Mouse (Mus musculus) thymus, postnatal 0 days (tissue): ENCODE data around the gene S1pr4. TPM values are rescaled to one million over a fixed set of nuclear protein-coding genes. Genes with fewer than 3 reads are reported as not detected.
A peak's percentile ranks its signal among the peaks of the same experiment; 100 is the strongest.

Source experiments
- DNase-seq: peaks from one replicate; pipeline ENCODE4 v3.0.0-alpha.2; 2015; ENCODE audit warnings: low spot score
- polyA plus RNA-seq: library from polyadenylated mRNA; unstranded; fragments of >200 nt; fragmentation: Nextera tagmentation; extraction: Ambion mirVana; gene quantifications from 2 replicates; pipeline ENCODE4 v1.2.1, GENCODE M21; 2015

The S1pr4 gene
- polyA plus RNA-seq, 1 experiment from 2014 or later = 25.6 TPM

DNA sequence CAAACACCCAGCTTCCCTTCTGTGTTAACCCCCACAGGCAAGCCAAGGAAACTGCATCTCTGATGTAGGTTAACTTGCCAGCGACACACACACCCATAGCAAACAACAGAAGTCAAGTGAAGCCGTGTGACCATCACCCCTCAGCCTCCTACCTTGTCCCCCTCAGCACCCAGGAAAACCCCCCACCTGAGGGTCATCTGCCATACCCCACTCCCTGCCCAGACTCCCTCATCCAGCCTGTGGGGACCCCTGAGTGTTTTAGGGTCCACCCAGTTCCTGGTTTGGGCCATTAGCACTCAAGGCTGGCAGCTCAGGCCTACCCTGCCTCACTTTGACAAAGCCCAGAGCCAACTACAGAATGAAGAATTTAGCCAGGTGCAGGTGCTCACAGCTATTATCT is 33.9 kb downstream of the S1pr4 start:
- no peak for DNase-seq

DNA sequence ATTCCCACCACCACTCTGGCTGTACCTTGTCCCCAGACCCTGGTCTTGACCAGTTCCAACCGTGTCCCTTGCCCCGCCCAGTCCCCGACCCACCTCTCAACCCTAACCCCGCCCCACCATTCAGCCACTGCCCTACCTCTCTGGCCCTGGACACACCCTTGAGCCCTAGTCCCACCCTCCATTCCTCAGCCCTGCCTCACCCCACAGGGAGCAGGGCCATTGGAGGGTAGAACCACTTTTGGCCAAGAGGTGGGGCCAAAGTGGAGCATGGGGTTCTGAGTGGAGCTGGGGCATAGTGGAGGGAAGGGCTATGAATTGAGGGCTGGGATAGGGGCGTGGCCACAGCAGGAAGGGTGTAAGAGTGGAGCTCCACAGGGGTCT is 34.7 kb downstream of the S1pr4 start:
- no peak for DNase-seq

DNA sequence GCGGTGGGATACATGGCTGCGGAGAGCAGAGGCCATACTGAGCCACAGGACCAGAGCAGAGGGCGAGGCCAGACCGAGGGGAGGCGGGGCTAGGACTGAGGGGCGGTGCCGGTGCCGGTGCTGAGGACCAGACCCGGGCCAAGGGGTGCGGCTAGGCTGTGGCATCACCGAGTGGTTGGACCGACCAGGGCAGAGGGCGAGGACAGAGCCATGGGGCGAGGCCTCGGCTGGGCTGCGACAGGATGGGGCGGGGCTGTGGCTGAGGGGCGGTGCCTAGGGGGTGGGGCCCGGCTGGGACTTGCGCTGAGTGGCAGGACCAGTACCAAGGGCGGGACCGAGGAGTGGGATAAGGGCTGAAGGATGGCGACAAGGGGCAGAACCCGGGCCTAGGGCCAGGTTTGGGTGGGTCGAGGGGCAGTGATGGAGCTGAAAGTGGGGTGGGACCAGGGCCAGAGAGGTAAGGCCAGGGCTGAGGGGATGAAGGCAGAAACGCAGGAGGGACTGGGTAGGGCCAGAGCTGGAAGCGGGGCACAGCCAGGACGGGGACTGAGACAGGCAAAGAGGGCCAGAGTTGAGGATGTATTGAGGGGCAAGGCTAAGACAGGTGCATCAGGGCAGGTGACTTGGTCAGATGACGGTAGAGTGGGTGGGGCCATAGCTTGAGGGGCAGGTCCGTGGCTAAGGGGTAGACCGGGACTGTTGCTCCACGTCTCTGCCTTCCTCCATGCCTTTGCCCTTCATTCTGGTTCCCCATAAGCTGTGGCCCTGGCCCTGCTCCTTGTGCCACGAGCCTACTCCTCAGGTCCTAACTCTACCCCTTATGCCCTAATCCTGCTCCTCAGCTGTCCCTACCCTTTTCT is 35.3 kb downstream of the S1pr4 start:
- peak; percentile 35 for DNase-seq

- no peak for DNase-seq
Measured at GRCm38 (mm10) chr10:81463531-81463930, 36.4 kb downstream of the S1pr4 start.

DNA sequence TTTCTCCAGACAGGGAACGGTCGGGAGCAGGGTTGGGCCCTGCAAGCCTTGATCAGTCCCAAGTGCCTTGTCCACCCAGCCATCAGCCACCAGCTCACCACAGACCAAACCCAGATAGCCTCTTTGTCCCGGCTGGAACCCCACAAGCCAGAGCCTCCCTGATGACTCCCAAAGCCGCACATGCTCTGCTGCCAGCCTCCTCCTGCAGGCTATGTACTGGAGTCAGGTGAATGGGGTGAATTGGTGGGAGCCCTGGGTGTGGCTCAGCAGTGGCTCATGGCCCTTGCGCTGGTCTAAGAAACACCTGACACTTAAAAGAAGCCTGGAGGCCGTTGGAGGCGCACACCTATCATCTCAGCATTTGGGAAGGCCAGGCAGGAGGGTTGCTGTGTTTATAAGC is 37.0 kb downstream of the S1pr4 start:
- DNase-seq = no peak

DNA sequence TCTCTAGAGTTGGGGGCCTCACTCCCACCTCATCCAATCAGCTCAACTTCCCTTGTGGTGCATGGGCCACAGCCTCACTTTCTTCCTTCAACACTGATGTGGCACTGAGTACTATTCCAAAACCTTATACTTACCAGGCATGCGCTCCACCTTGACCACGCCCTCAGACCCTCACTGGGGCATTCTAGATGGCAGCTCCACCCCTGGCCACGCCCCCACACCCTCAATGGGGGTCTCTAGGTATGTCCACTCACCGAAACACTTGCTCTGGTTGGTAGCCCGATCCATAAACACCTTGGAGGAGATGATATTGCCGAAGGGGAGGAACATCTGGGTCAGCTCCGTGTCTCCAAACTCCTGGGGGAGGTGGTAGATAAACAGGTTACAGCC is 37.5 kb downstream of the S1pr4 start:
- DNase-seq = no peak

GRCm38 (mm10) chr10:81461673-81462414 is 38.1 kb downstream of the S1pr4 start:
- DNase-seq = no peak

- no peak for DNase-seq
Measured at GRCm38 (mm10) chr10:81460951-81461350, 39.0 kb downstream of the S1pr4 start.

GRCm38 (mm10) chr10:81460471-81460870 is 39.5 kb downstream of the S1pr4 start:
- DNase-seq = no peak

DNA sequence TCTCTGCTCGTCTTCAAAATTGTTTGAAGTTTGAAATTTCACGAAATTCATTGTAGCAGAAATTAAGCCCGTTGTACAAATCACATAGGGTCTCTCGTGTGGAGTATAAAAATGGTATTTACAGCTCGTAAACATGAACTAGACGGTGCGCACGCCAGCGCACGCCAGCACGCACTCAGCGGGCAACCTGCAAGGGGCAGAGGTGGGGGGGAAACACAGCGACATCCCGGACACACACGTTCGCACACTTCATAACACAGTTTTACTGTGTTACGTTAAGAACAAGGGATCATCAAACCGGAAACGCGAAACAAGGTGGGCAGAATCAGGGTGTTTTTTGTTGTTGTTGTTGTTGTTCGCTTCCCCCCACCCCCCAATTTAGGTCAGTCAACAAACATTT is 40.5 kb downstream of the S1pr4 start:
- DNase-seq = no peak

GRCm38 (mm10) chr10:81458267-81458666 is 41.7 kb downstream of the S1pr4 start:
- DNase-seq = no peak

DNA sequence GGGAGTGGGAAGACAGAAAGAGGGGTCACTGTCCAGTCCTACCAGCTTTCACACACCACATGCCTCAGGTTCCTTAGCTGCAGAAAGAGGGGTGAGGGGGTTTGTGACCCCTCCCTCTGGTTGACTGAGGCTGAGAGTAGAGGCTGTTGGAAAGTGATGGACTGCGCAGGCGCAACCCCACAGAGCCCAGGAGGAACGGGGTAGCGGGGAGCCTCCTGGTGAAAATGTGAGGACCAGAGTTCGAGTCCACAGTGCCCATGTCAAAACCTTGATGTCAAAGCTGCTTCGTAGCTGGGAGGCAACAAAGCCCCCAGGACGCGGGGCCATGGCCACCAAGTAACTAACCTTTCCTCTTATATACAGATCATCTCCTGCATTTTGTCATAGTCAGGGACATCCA is 42.3 kb downstream of the S1pr4 start:
- no peak for DNase-seq

- no peak for DNase-seq
Measured at GRCm38 (mm10) chr10:81456983-81457563, 42.9 kb downstream of the S1pr4 start.

DNA sequence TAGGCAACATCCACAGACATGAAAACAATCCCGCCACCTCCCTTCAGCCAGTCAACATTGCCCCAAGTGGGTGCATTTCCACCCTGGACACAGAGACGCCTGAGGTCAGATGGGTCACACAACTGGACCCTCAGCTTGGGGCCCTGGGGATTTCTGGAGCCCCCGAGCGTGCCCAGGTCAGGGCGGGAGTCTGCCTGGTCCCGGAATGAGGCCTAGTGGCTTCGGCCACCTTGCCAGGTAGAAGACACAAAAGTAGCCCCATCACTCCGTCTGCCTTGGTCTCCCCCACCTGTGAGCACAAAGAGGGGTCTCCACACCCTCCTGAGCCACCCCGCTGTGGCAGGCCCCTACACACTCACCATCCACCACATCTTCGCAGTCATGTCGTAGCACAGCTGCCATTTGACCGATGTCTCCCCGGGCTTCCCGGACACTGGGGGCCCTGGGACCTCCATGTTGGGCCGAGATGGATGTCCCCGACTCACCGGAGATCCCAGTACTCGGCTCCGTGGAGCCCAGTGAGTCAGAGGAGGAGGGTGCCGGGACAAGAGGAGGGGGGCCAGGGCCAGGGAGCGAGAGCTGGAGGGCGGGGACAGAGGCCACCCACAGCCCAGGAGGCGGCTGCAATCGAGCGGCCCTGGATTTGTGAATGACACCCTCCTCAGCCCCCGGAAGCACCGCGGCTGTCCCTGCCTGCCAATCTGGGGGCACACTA is 44.6 kb downstream of the S1pr4 start, which contains the start of gene Nfic:
Nfic (minus strand) TSS at position 455 of the 715 bp plus-strand sequence.
- DNase-seq = no peak

DNA sequence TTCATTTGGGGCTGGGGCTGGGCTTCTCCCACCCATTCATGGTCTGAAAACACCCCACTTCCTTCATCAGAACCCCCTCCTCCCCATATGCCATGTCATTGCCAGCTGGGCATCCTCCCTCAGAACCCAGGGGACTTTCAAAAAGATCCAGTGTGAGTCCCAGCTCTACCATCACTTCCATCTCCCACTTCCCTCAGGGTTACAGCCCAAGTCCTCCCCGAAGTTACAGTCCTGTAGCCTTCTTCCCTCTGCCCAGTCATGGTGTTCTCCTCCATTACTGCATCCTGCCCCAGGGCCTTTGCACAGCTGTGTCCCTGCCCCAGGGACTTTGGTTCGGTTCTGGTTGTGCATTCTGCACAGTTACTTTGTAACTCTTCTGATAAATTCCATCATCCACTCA is 45.8 kb downstream of the S1pr4 start:
- DNase-seq = no peak

DNA sequence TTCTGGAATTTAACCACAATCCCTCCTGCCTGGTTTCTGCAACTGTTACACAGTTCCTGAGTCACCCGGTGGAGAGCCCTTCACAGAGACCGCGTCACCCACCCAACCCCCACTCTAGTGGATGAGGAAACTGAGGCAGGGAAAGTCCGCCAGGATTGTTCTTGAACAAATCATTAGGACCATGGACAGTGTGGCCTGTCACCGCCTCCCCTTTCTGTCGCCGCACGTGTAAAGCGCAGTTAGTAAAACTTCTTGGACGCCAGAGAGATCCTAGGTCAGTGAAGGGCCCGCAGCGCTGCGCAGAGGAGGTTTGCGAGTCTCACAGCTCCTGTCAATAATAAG is 47.0 kb downstream of the S1pr4 start:
- no peak for DNase-seq

GRCm38 (mm10) chr10:81452237-81452946 is 47.5 kb downstream of the S1pr4 start:
- no peak for DNase-seq

DNA sequence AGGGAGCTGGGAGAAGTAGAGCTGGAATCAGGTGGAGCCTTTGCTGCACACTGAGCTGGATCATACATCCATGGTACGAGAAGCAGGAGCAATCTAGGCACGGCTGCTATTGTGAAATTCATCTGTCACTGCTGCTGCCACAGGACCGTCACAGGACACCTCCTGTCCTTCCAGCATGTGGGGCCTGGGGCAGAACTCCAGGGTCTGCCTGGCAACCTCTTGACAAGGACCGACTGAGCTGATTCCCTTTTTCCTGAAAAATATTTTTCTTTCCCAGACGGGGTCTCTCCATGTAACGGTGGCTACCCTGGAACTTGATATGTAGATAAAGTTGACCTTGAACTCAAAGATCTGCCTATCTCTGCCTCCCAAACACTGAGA is 48.6 kb downstream of the S1pr4 start:
- no peak for DNase-seq

- DNase-seq = no peak
Measured at GRCm38 (mm10) chr10:81450641-81451364, 49.1 kb downstream of the S1pr4 start.

DNA sequence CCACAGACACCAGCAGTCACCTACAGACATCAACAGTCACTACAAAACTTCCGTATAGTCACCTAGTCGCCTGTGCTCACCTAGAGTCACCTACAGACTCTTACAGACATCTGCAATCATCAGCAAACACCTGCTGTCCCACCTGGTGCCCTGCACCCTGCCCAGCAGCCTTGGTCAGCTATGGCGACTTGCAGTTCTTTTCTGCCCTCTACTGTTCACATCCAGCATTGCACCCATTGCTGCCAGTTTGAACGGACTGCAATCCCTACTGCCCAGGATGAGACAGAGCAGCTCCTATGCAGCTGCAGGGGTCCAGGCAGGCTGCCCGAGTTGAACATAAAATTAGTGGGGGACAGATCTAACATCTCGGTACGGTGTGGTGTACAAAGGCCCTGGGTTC is 49.8 kb downstream of the S1pr4 start:
- peak; percentile 79 for DNase-seq
